Mouse (Mus musculus): ENCODE data around the gene Rptor.

Gene Rptor

GRCm38 (mm10) chr11:119735152-119735551 lies 132.4 kb downstream of the Rptor start:
- no peak for DNase-seq (ENCODE audit: low spot score in 2 of 2)

- no peak for DNase-seq (ENCODE audit: low spot score in 2 of 2)
Observed at GRCm38 (mm10) chr11:119738990-119739846, 136.5 kb downstream of the Rptor start.

GRCm38 (mm10) chr11:119741401-119741800 lies 138.7 kb downstream of the Rptor start:
- no peak for DNase-seq (ENCODE audit: low spot score in 2 of 2)

GRCm38 (mm10) chr11:119744436-119744835 lies 141.7 kb downstream of the Rptor start:
- no peak for DNase-seq (ENCODE audit: low spot score in 2 of 2)

- no peak for DNase-seq (ENCODE audit: low spot score in 2 of 2)
Observed at GRCm38 (mm10) chr11:119745333-119745732, 142.6 kb downstream of the Rptor start.

GRCm38 (mm10) chr11:119754459-119754858 lies 151.8 kb downstream of the Rptor start:
- no peak for DNase-seq (ENCODE audit: low spot score in 2 of 2)

- no peak for DNase-seq (ENCODE audit: low spot score in 2 of 2)
Observed at GRCm38 (mm10) chr11:119758214-119758613, 155.5 kb downstream of the Rptor start.

GRCm38 (mm10) chr11:119758705-119759327 lies 156.1 kb downstream of the Rptor start:
- DNase-seq (ENCODE audit: low spot score in 2 of 2) = no peak

- DNase-seq (ENCODE audit: low spot score in 2 of 2) = no peak
Observed at GRCm38 (mm10) chr11:119762911-119763310, 160.2 kb downstream of the Rptor start.

- DNase-seq (ENCODE audit: low spot score in 2 of 2) = no peak
Observed at GRCm38 (mm10) chr11:119766023-119766422, 163.3 kb downstream of the Rptor start.

- DNase-seq (ENCODE audit: low spot score in 2 of 2) = no peak
Observed at GRCm38 (mm10) chr11:119766782-119767459, 164.2 kb downstream of the Rptor start.

- DNase-seq (ENCODE audit: low spot score in 2 of 2) = no peak
Observed at GRCm38 (mm10) chr11:119767525-119767924, 164.8 kb downstream of the Rptor start.

- DNase-seq (ENCODE audit: low spot score in 2 of 2) = no peak
Observed at GRCm38 (mm10) chr11:119768511-119768910, 165.8 kb downstream of the Rptor start.

GRCm38 (mm10) chr11:119769666-119770065 lies 167.0 kb downstream of the Rptor start:
- DNase-seq (ENCODE audit: low spot score in 2 of 2) = no peak

- DNase-seq (ENCODE audit: low spot score in 2 of 2) = no peak
Observed at GRCm38 (mm10) chr11:119770985-119771384, 168.3 kb downstream of the Rptor start.

- DNase-seq (ENCODE audit: low spot score in 2 of 2) = no peak
Observed at GRCm38 (mm10) chr11:119772896-119773295, 170.2 kb downstream of the Rptor start.

GRCm38 (mm10) chr11:119775076-119775760 lies 172.5 kb downstream of the Rptor start:
- DNase-seq (ENCODE audit: low spot score in 2 of 2) = no peak

- DNase-seq (ENCODE audit: low spot score in 2 of 2) = no peak
Observed at GRCm38 (mm10) chr11:119777236-119777635, 174.5 kb downstream of the Rptor start.

- no peak for DNase-seq (ENCODE audit: low spot score in 2 of 2)
Observed at GRCm38 (mm10) chr11:119777872-119778271, 175.2 kb downstream of the Rptor start.

- DNase-seq (ENCODE audit: low spot score in 2 of 2) = no peak
Observed at GRCm38 (mm10) chr11:119780290-119780689, 177.6 kb downstream of the Rptor start.

- no peak for DNase-seq (ENCODE audit: low spot score in 2 of 2)
Observed at GRCm38 (mm10) chr11:119781165-119781564, 178.5 kb downstream of the Rptor start.

- no peak for DNase-seq (ENCODE audit: low spot score in 2 of 2)
Observed at GRCm38 (mm10) chr11:119781726-119782125, 179.0 kb downstream of the Rptor start.

Measured in spleen, postnatal 10 days (tissue).